14 mouse cellular contexts compared by ENCODE assay signal in genomic region chr2:91792346-91792745, GRCm38 (mm10).
"Had no signal": no experiment of that assay in that cellular context is flagged by ENCODE, and none has a peak within 500 bp of the region (broad histone marks: within the 10 kb centered on the region; RNA-seq: fewer than 3 reads in every experiment).

No protein-coding gene starts in this region.

- H3K36me3 ChIP-seq: limb, embryonic 15.5 days; midbrain, embryonic 10.5 days; neural tube, embryonic 15.5 days had no signal

- H3K4me2 ChIP-seq: limb, embryonic 15.5 days; lung, embryonic 14.5 days; neural tube, embryonic 15.5 days had no signal

- DNase-seq: kidney, adult 9 months; kidney, postnatal 14 days; layer of hippocampus, adult 9-11 months; layer of hippocampus, postnatal 36 days; lung, embryonic 14.5 days; lung, postnatal 10 days; lung, postnatal 4 days; right cerebral cortex, postnatal 25 days; thymus, postnatal 4 days had no signal

- H3K4me3 ChIP-seq: limb, embryonic 15.5 days; midbrain, embryonic 10.5 days; myocyte; neural tube, embryonic 15.5 days had no signal

- H3K27ac ChIP-seq: limb, embryonic 15.5 days; liver, embryonic 14.5 days; midbrain, embryonic 10.5 days; neural tube, embryonic 15.5 days had no signal

- H3K27me3 ChIP-seq: limb, embryonic 15.5 days; neural tube, embryonic 15.5 days had no signal

- H3K9me3 ChIP-seq: limb, embryonic 15.5 days; midbrain, embryonic 10.5 days; neural tube, embryonic 15.5 days had no signal

- H3K4me1 ChIP-seq: midbrain, embryonic 10.5 days had no signal

- H3K9ac ChIP-seq: limb, embryonic 15.5 days; liver, embryonic 14.5 days; lung, embryonic 14.5 days; neural tube, embryonic 15.5 days had no signal
